Mouse (Mus musculus): ENCODE measurements at regions not wholly inside any gene's neighbourhood (a gene's known extent, or its start where the extent isn't known, plus 50 kb on each side); places are given as distances from the start of the nearest gene placed in this dataset.

- no peak for DNase-seq (ENCODE audit: low read depth, low spot score)
Measured at GRCm38 (mm10) chr2:48733936-48734335, 80.0 kb upstream of the Acvr2a start.

GRCm38 (mm10) chr2:48734521-48734920 is 79.4 kb upstream of the Acvr2a start:
- no peak for DNase-seq (ENCODE audit: low read depth, low spot score)

GRCm38 (mm10) chr2:48736312-48736711 is 77.6 kb upstream of the Acvr2a start:
- no peak for DNase-seq (ENCODE audit: low read depth, low spot score)
